Comparison of ENCODE assay signal across 9 mouse cellular contexts in the genomic region with DNA sequence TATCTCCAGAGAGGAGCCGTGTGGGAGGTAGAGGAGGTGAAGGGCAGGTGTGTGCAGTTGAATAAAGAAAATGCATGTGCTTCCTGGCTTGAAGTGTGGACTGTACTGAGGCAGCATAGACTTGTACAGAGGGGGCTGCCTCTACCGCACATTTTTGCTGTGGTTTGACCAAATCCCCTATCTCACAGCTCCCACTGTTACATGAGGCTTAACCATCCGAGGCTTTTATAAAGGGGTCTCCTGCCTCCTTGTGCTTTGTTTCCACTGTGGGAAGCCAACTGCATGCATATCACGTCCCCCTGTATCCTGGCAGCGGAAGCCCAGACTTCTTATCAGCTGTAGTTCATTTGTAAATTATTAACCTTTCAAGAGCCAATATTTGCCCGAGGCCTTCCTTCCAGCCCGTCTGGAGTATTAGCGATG. TPM values are rescaled to one million over a fixed set of nuclear protein-coding genes. Genes with fewer than 3 reads are reported as not detected.
DNase-seq lines count a peak whose midpoint lies in the region; ATAC-seq and TF ChIP-seq lines count a peak whose summit lies in the region.
"Had no signal": no experiment of that assay in that cellular context is flagged by ENCODE, and none has a peak within 500 bp of the region (broad histone marks: within the 10 kb centered on the region; RNA-seq: fewer than 3 reads in every experiment).

No protein-coding gene starts in this region.

- H3K36me3 ChIP-seq in heart, embryonic 16.5 days (ENCODE audit: control insufficient read depth, insufficient read depth): no peaks in the 10 kb centered on the region
- no peaks in the 10 kb centered on the region for H3K36me3 ChIP-seq in liver, embryonic 14.5 days (replicated peaks; ENCODE audit: control insufficient read depth, insufficient read depth, low read depth)
- H3K36me3 ChIP-seq in midbrain, postnatal 0 days (ENCODE audit: insufficient read depth, low read length): no peaks in the 10 kb centered on the region
- H3K36me3 ChIP-seq: limb, embryonic 13.5 days had no signal

- H3K27ac ChIP-seq in heart, embryonic 16.5 days (ENCODE audit: low read length): no peak overlapping the region
- H3K27ac ChIP-seq in liver, embryonic 14.5 days: no peak overlapping the region
- peak overlapping the region; percentile 57 for H3K27ac ChIP-seq in midbrain, postnatal 0 days (ENCODE audit: low read depth, low read length)
- H3K27ac ChIP-seq: limb, embryonic 13.5 days had no signal

- peaks cover 8% of the 10 kb centered on the region for H3K27me3 ChIP-seq in heart, embryonic 16.5 days (ENCODE audit: control insufficient read depth, insufficient read depth, low read length)
- H3K27me3 ChIP-seq in liver, embryonic 14.5 days (ENCODE audit: control insufficient read depth, insufficient read depth, low read length): no peaks in the 10 kb centered on the region
- no peaks in the 10 kb centered on the region for H3K27me3 ChIP-seq in midbrain, postnatal 0 days (ENCODE audit: insufficient read depth, low read length)
- H3K27me3 ChIP-seq: limb, embryonic 13.5 days had no signal

- no peak for TF ChIP-seq CTCF in liver, embryonic 14.5 days (IDR thresholded peaks at IDR 0.05; ENCODE audit: low read depth)
- TF ChIP-seq CTCF in midbrain, postnatal 0 days (IDR thresholded peaks at IDR 0.05): no peak

- no peak; the same call in 1 of the 2 replicates for ATAC-seq in heart, embryonic 16.5 days (replicated peaks; ENCODE audit: extremely low read depth, insufficient read depth, low FRiP score)
- ATAC-seq in hematopoietic stem cell, adult 5-6 weeks (replicated peaks in 1 of 2; ENCODE audit: insufficient read depth in 1 of 2, low FRiP score in 2 of 2, low TSS enrichment in 1 of 2, low read depth in 1 of 2, poor library complexity in 2 of 2, severe bottlenecking in 2 of 2): peak; percentile 29 to 34
- peak; percentile 17; the same call in 1 of the 2 replicates for ATAC-seq in liver, embryonic 14.5 days (ENCODE audit: insufficient read depth)
- peak; percentile 50 for ATAC-seq in midbrain, postnatal 0 days (ENCODE audit: low FRiP score)
- ATAC-seq in erythroblast, adult 5-6 weeks (replicated peaks; ENCODE audit: low FRiP score, poor library complexity, severe bottlenecking): no peak

- no peak for TF ChIP-seq EP300 in liver, embryonic 14.5 days (IDR thresholded peaks at IDR 0.05; ENCODE audit: low read depth)

- H3K4me1 ChIP-seq in heart, embryonic 16.5 days (ENCODE audit: control insufficient read depth, insufficient read depth, low read length): peaks cover 19% of the 10 kb centered on the region
- peaks cover 0 to 7% of the 10 kb centered on the region in 2 experiments; a peak in 2 of 4 replicates for H3K4me1 ChIP-seq in liver, embryonic 14.5 days (replicated peaks; ENCODE audit: control insufficient read depth in 2 of 2, insufficient read depth in 2 of 2, low read length in 1 of 2)
- H3K4me1 ChIP-seq in midbrain, postnatal 0 days (ENCODE audit: insufficient read depth, low read length): peaks cover 14% of the 10 kb centered on the region

- H3K4me2 ChIP-seq in heart, embryonic 16.5 days (ENCODE audit: low read depth, low read length): no peak overlapping the region
- peak overlapping the region; percentile 17; the same call in 1 of the 2 replicates for H3K4me2 ChIP-seq in liver, embryonic 14.5 days (ENCODE audit: low read depth)
- H3K4me2 ChIP-seq in midbrain, postnatal 0 days (ENCODE audit: low read depth, low read length, poor library complexity, severe bottlenecking): no peak overlapping the region
- H3K4me2 ChIP-seq: limb, embryonic 13.5 days had no signal

- no peak overlapping the region for H3K4me3 ChIP-seq in heart, embryonic 16.5 days (ENCODE audit: low read length)
- H3K4me3 ChIP-seq in liver, embryonic 14.5 days (ENCODE audit: insufficient read depth in 1 of 2, low read depth in 2 of 2, low read length in 2 of 2): no peak overlapping the region
- H3K4me3 ChIP-seq in midbrain, postnatal 0 days (ENCODE audit: low read depth, low read length): no peak overlapping the region
- H3K4me3 ChIP-seq: limb, embryonic 13.5 days had no signal

- H3K9ac ChIP-seq in heart, embryonic 16.5 days (ENCODE audit: low read length): peak overlapping the region; percentile 17; the same call in 1 of the 2 replicates
- no peak overlapping the region for H3K9ac ChIP-seq in liver, embryonic 14.5 days (replicated peaks)
- peak overlapping the region; percentile 36; the same call in 1 of the 2 replicates for H3K9ac ChIP-seq in midbrain, postnatal 0 days (replicated peaks; ENCODE audit: low read length, poor library complexity, severe bottlenecking)
- H3K9ac ChIP-seq: limb, embryonic 13.5 days had no signal

- no peak for DNase-seq in heart, adult 8-10 months (ENCODE audit: low spot score)
- no peak for DNase-seq in liver, embryonic 14.5 days (ENCODE audit: low read depth in 3 of 3, low spot score in 3 of 3)
- peak; percentile 17 for DNase-seq in midbrain, postnatal 0 days (ENCODE audit: low spot score)
- no peak for DNase-seq in right cerebral cortex, postnatal 10 days (ENCODE audit: low spot score in 2 of 2)
- DNase-seq in adipocyte (ENCODE audit: low spot score): no peak

- WGBS in heart, embryonic 16.5 days: 24% methylated on average over 8 of the region's 8 CpGs
- WGBS in liver, embryonic 14.5 days (ENCODE audit: insufficient replicate concordance): 26% methylated on average over 8 of the region's 8 CpGs
- 10% methylated on average over 8 of the region's 8 CpGs for WGBS in midbrain, postnatal 0 days

- no peaks in the 10 kb centered on the region for H3K9me3 ChIP-seq in heart, embryonic 16.5 days (replicated peaks; ENCODE audit: control insufficient read depth, low read length)
- no peaks in the 10 kb centered on the region for H3K9me3 ChIP-seq in liver, embryonic 14.5 days (ENCODE audit: control insufficient read depth, low read length)
- no peaks in the 10 kb centered on the region for H3K9me3 ChIP-seq in midbrain, postnatal 0 days (ENCODE audit: low read length)
- H3K9me3 ChIP-seq: limb, embryonic 13.5 days had no signal

RNA-seq across cellular contexts. Expression of a gene that starts 53.6 kb away (rescaled TPM):
- polyA plus RNA-seq in heart, embryonic 16.5 days (2015; fragmentation: Nextera tagmentation; extraction: Ambion mirVana): 13.6 and 16.6 TPM in 2 replicates
- total RNA-seq in heart, adult 8-10 months (2022): under 1 TPM; 0.14 to 0.72 (median 0.22) TPM
- total RNA-seq in hematopoietic stem cell, adult 5-6 weeks (2017): not detected in 2 replicates
- polyA plus RNA-seq in liver, embryonic 14.5 days (2012; rRNA removed): 0.15 and 0.19 TPM in 2 replicates
- 0.06 and 0.23 TPM in 2 replicates for polyA plus RNA-seq in liver, embryonic 14.5 days (2014; fragmentation: Nextera tagmentation; extraction: Ambion mirVana)
- total RNA-seq in midbrain, postnatal 0 days (2014; rRNA removed): 48.1 and 54.7 TPM in 2 replicates
- polyA plus RNA-seq in midbrain, postnatal 0 days (2015; fragmentation: Nextera tagmentation; extraction: Ambion mirVana): 46.6 and 50.3 TPM in 2 replicates
- total RNA-seq in erythroblast, adult 5-6 weeks (2015; ENCODE audit: low replicate concordance): not detected in 2 replicates
- total RNA-seq in erythroblast, adult 5-6 weeks (2017; ENCODE audit: low replicate concordance): not detected in 2 replicates

Comparison
In these comparisons a context has a peak if more than half of its experiments do, and no peak if none do; other contexts are left out.
1. ATAC-seq: peak in hematopoietic stem cell, adult 5-6 weeks (2 of 2), liver, embryonic 14.5 days (single experiment) and midbrain, postnatal 0 days (single experiment); none in heart, embryonic 16.5 days (single experiment) and erythroblast, adult 5-6 weeks (single experiment).
2. RNA of a gene that starts 53.6 kb away (total RNA-seq): 48.1 to 54.7 TPM in midbrain, postnatal 0 days; 0.14 to 0.72 TPM in heart, adult 8-10 months, not detected in hematopoietic stem cell, adult 5-6 weeks and not detected in erythroblast, adult 5-6 weeks; every median in the first group is over 10 times any median in the second.